Mouse (Mus musculus) heart, adult 9 months (tissue): ENCODE results near the gene Mta1.

ENCODE experiments used
- DNase-seq, 2 experiments: peaks; one replicate each; pipeline ENCODE4 v3.0.0; 2022; ENCODE audit warnings: low spot score in 2 of 2

The Mta1 gene

DNA sequence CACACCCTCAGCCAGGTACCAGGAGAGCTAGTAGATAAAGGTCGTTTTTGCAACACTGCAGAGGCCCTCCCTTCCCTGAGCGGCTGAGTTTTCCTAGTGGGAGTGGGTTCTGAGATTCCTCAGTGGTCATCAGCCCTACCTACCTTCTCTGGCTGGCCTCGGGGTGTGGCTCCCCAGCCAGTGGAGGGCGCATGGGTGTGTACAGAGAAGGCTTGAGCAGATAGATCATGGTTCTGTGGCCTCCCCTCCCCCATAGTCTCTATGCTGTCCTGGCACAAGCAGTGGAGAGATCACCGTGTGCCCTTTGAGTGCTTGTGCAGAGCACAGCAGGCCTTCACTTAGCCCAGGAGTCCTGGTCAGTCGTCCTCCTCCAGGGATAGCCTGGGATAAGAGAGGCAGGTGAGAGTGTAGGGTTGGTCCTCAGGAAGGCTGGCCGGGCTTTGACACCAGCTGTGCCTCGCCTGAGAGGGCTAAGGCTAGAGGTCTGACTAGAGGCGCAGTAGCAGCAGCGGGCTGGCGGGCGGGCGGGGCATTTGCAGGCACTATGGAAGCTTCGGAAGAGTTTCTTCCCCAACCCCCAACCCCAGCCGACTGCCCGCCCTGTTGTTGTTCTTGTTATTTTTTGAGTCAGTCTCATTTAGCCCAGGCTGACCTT, 50.4 kb downstream of the Mta1 start:
- peak; percentile 68 to 75 for DNase-seq

DNA sequence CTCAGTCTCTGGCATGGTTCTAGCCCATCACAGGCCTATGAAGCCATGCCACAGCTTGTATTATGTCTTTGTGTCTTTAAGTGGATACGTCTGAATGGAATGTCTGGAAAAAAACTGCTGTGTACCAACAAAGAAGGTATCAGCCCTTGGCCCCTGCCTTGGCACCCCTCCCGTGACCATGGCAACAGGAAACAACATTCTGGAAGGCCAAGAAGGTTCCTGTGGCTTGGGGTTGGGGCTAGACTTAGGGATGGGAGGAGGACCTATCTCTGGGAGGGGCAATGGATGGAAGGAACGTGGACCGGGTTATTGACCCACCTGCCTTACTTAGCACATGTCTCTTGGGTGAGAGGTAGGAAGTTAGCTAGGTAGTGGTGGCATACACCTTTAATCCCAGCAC, 51.3 kb downstream of the Mta1 start:
- DNase-seq, result peak; percentile 32 to 44

DNA sequence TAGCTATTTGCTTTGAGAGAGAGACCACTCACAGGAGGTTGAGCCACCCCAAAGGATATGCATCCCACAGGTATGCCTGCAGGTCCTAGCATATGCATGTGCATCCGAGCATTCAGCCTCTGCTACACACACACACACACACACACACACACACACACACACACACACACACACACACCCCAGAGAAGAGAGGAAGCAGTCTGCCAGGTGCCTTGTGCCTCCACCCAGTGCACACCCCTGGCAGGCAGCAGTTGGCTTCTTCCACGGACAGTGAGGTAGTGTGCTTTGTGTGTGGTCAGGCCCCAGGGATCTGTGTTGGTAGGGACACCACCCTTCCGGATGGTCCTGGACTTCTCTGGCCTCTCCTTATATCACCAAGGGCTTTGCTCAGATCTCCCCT, 51.8 kb downstream of the Mta1 start:
- no peak for DNase-seq

DNA sequence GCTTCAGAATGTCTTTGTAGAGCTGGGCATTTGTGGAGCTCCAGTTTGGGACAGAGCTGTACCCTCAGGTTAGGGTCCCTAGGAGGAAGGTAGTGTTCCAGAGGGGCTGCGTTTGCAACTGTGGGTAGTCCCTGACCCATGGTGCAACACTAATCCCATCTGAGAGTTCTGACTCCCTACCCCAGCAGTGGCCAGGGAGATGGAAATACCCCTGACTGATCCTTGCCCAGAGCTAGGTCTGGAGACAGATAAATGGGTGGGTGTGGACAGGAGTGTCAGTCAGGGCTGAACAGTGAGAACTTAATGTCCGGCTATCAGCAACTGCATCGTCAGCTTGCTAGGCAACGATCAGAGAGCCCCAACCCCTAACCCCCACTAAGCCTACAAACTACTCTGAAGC, 52.5 kb downstream of the Mta1 start:
- no peak for DNase-seq

DNA sequence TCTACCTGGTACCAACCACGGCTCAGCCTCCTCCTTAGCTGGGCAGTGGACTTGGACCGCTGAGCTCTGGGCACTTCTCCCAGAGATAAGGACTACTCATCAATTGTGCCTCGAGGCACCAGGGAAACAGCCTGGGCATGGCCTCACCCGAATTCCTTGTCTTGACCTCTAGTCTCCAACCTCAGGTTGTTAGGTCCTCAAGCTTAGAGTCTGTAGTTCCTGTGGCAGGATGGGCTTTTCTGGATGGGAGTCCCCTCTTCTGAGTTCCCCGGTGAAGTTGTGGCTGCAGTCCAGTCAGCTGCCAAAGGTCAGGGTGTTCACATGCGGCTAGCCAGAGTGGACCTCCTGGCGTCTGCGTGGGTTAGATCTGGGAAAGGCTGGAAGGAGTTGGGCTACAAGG, 53.0 kb downstream of the Mta1 start:
- DNase-seq, result peak; percentile 41 to 46

DNA sequence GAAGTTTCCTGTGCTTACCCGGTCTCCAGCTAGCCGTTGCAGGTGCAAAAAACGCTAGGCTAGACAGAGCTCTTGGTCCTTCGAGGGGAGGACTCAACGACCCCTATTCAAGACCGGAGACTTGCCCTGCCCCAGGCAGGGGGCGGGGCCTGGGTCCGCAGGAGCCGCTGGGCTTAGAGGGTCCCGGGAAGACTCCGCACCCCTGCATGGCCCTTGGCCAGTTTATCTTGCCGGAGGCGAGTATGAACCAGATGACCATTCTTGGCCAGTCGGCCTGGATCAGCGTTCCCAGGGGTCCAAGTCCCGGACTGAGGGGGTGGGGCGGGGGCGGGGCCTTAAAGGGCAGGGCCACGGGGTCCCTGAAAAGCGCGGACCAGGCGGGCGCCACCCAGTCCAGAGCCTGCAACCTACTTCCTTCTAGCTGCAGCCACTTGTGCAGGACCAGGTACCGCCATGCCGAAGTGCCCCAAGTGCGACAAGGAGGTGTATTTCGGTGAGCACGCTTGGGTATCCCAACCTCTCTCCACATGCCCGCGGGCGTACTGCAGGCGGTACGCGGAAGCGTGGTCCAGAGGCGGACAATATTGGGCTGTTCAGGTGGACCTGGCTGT, 53.7 kb downstream of the Mta1 start:
- peak; percentile 75 to 82 for DNase-seq

DNA sequence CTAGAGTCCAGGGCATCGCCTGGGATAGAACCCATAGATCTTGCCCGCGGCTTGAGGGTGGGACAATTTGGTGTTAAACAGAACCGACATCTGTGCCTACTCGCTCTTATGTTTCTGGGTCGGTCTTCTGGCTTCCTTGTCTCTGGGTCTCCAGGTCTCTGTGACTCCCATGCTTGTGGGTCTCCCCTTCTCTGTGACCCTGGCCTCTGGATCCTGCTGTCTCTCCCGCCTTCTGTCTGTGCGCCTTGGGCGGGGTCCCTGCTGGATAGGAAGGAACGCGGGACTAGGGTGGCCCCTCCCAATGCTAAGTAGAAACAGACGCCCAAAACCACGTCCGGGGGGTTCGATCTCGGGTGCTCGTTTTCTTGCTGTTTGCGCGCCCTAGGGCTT, 54.2 kb downstream of the Mta1 start:
- peak; percentile 58 to 63 for DNase-seq

DNA sequence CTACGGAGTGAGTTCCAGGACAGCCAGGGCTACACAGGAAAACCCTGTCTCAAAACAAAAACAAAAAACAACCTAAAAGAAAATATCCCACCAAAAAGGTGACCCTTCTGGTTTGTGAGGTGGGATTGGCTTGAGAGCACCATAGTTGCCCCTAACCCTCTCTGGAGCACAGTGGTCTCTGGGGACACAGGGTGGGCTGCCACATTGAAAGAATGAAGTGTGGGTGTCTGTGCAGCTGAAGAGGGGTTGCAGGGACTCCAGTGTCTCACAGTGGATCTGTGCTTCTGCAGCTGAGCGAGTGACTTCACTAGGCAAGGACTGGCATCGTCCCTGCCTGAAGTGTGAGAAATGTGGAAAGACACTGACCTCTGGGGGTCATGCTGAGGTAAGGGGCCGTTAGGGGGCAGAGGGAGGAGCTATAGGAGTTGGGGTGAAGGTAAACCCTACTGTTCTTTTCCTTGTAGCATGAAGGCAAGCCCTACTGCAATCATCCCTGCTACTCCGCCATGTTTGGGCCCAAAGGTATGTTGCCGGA, 55.0 kb downstream of the Mta1 start:
- DNase-seq, result no peak

DNA sequence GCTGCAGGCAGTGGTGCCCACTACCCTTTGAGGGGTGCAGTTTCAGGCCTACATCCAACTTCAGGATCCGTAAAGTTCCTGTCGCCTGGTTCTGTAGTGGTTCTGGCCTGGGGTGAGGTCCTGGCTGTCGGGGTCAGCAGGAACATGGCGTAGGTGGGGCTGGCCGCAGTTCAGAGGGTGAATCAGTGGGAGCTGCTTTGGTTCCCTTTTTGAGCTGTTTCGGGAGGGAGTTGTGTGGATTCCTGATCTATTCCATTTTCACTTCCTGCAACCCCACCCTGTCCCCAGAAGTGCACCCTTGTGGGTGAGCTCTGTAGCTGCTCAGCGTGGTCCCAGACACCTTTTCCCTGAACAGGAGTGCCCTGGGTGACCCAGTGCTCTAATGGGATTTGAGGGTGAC, 55.9 kb downstream of the Mta1 start:
- peak; percentile 39 to 55 for DNase-seq

DNA sequence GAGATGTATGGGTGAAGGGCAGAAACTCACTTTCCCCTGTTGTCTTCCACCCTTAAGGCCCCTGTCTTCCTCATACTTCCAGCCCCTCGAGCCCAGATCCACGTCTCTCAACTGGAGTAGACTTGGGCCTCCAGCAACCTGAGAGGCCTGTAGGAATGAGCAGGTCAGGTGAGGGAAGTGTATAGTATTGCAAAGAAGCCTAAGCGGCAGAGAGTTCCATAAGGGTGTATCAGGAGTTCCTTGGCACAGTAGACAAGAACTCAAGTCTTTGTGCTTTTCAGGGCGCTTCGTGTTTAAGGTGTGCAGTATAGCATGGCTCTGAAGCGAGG, 56.6 kb downstream of the Mta1 start:
- DNase-seq, result no peak

DNA sequence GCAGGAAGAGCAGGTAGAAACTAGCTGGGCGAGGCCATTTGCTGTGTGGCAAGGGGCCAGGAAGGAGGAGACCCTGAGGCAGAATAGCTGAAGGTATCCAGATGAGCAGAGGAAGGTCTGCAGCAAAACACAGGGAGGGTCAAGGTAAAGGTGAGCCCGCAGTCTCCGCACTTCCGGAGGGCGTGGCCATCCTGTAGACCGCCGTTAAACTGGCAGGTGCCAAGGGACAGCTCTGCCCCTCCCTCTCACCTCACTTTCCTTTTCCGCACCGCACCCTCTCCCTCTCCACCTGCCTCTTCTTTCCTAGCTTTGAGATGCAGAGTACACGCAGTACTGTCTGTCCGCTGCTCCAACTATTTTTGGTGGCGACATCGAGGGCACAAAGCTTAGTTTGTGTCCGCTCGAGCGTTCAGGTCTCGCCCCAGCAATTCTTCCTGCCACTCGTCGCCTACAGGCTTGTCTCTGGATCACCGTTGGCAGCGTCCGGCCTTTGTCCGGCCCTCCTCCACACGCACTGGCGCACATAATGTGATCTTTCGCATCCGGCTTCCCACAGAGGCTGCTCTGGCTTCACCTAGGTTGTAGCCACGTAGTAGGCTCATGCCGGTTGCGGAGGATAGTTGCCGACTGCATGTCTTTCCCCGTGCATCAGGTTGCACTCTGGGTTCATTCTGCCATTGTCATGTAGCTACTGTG, 57.1 kb downstream of the Mta1 start:
- peak; percentile 64 to 70 for DNase-seq

DNA sequence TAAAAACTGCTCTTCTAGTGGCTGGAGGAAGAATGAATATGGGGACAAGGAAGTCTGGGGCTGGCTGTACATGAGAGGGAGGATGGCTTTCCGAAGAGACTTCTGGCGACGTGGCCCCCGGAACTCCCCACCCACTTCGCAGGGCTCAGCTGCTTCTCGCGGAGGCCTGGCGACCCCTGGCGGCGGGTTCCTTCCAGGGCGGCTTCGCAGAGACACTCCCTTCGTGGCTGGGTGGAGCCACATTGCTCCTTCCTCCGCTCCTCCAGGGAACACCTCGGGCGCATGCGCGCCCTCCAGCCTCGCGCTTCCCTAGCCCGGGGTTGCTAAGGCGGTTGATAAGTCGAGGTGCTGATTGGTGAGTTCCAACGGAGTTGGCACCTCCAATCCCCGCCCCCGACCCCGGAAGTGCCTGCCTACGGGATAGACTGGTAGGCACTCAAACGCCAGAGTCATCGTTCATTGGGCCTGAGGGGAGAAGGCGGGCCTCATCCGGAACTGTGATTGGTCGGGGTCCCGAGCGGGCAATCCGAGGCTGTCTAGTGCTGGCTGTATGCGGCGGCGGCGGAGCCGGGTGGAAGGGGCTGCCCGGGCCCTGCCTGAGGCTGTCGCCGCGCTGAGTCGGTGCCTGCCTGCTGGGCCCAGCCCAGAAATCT, 57.9 kb downstream of the Mta1 start, which contains the start of gene Tedc1:
Gene Tedc1, plus strand, starts transcription at position 535 of the 653 bp plus-strand sequence.
- peak; percentile 99 for DNase-seq

DNA sequence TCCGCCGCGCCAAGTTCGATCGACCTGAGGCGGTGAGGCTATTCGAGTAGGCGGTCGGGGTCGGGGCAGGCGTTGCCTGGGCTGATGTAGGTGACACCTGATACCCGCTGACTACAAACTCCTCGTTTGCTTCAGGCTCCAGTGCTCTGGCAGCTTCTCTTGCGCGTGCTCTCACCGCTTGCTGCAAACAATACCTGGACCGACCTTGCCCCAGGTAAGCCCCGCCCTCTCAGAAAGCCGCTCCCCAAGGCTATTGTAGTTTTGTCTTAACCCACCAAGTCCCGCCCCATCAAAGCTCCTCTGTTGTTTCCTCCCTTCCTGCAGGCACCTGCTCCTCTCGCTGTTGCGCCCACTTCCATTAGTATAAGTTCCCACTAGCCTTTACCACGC, 58.5 kb downstream of the Mta1 start:
- DNase-seq, result no peak

DNA sequence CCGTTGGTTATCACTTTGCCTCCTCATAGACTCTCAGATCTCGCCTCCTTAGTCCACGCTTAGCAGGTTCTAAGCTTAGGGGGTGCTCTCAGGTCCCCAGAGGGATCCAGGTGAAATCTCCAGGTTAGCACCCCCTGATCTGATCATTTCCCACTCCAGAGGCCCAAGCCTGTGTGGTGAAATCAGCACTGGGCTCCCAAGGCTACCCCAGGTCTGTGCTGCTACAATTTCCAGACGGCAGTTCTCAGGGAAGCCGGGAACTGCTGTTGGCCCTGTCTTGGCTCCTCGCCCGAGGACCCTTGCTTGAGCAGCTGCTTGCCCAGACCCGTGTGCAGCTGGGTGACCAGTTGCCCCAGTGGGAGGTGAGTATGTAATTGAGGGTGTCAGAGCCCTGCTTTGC, 58.9 kb downstream of the Mta1 start:
- no peak for DNase-seq

DNA sequence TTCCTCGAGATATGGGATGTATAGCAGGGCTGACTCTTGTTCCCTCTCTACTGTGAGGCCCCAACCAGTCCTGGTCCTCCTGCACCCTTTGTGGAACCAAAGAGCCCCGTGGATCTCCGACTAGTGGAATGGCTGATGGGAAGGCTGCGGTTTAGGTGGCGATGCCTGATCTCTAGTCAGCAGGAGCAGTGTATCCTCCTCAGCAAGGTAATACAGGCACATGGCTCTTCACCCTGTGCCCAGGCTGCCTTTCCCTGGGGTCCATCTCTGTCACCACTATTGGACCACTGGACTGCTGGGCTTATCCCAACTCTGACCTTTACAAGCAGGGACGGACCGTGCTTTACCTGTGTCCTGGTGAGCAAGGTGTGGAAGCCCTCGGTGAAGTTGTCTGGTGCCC, 59.4 kb downstream of the Mta1 start:
- no peak for DNase-seq

DNA sequence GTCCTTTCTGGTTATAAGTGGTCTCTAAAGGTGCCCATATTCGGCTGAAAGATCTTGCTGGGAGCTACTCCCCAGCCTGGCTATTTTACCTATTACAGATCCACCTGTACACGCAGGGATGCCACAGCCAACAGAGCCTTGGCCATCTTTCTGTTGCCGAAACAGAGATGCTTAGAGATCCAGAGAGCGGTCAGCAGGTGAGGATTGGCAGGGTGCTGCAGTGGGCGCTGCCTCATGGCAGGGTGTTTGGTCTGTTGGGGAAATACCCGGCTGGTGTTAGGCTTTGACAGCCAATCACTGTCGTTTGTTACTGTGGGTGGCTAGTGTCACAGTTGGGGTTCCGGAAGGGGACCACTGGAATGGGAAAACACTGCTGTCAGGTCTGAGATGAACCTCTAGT, 59.9 kb downstream of the Mta1 start:
- no peak for DNase-seq

DNA sequence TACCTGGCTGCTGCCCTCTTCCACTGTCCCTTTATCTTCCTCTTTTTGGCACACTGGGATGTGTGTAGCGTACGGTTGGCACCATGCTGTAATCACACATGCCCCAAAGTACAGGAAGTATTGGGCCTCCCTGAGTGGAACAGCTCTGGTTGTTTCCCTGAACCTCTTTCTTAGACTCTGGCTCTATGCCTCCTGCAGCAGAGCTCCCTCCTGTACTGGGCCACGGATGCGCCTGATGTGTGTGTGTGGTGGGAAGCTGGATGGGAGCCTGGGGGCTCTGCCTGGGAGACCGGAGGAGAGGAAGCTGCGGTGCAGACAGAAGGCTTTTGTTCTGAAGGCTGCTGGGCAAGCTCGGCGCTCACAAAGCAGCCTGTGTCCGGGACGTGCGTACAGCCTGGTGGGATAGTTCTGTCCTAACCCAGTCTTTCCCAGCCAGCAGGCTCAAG, 65.5 kb downstream of the Mta1 start:
- no peak for DNase-seq

DNA sequence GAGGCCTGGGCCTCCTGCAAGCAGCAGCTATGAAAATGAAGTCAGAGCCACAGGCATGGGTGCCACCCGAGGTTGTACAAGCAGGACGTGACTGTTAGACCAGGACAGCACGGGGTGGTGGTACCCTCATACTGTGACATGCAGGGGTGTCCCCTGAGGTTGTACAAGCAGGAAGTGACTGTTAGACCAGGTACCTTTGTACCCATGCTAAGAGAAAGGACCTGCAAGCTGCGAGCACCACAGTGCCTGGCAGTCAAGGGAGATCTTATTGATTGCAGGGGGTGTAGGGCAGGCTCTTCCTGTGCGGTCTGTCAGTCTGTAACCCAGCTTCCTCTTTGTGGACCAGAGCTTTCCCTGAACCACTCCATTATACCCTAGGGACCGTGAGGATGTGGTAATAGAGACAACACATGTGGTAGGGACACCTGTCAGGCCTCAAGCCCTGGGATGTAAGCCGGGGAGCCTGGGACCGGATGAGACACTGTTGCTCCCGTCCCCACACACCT, 70.0 kb downstream of the Mta1 start:
- DNase-seq, result peak in 1 of 2 experiments; percentile 33

DNA sequence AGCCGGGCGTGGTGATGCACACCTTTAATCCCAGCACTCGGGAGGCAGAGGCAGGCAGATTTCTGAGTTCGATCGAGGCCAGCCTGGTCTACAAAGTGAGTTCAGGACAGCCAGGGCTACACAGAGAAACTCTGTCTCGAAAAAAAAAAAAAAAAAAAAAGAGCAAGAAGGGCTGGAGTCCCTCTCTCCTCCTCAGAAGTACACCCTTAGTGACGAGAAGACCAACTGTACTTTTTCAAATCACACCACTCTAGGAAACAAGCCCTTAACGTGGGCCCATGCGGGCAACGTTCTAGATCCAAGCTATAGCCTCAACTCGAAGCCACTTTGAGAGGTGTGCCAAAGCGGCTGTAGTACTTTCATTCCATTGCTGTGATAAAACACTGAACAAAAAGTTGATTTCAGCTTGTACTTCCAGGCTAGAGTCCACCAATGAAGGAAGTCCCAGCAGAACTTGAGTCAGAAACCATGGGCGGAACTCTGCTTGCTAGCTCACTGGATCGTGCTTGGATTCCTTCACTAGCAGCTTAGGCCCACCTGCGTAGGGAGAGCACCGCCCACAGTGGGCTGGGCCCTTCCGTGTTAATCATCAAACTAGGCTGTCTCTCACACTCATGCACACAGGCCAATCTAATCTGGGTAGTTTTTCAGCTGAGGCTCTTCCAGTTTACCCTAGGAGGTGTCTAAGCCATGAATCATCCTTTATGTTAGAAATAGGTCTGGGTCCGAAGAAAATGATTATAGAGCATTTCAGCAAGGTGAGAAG, 79.1 kb downstream of the Mta1 start:
- DNase-seq, result no peak

DNA sequence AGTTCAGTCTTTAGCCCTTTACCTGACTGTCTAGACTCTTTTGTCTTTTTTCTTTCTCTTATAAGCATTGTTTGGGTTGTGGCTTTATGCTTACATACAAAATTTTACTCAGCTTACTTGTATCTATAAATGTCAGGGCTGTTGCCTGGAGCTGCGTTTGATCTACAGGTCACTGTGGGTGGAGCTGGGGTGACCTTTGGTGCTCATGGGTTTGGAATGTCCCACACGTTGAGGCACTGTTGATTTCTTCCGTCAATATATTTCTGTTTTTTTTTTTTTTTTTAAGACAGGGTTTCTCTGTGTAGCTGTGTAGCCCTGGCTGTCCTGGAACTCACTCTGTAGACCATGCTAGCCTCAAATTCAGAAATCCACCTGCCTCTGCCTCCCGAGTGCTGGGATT, 82.9 kb downstream of the Mta1 start:
- DNase-seq, result no peak

DNA sequence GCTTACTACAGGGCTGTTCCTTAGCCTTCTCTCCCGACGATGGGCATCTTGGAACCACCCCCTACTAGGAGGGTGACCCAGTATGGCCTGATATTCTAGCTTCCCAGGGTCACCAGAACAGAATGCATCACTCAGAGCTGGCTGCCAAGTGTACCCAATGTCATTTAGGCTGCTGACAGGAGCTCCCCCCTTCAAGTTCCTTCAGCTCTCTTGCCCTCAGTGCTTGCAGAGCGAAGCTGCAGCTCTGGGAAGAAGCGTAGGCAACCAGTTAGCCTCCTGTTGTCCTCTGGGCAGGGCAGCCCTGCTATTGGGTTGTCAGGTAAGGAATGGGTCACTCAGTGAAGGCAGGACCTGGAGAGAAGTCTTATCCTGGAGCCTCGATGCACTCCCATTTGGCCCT, 86.9 kb downstream of the Mta1 start:
- no peak for DNase-seq
